Mouse (Mus musculus): Measurements from ENCODE around the gene Gm4353. TPM values are rescaled to one million over a fixed set of nuclear protein-coding genes. Genes with fewer than 3 reads are reported as not detected.

The Gm4353 gene
- polyA plus RNA-seq, 1 experiment from 2014 or later: 0.27 TPM

GRCm38 (mm10) chr7:116040470-116041019, 43.9 kb downstream of the Gm4353 start:
- H3K4me3 ChIP-seq (ENCODE audit: control insufficient read depth in 1 of 2, insufficient read depth in 1 of 2, low read depth in 1 of 2, low read length in 2 of 2): peak overlapping the region in 1 of 2 experiments; percentile 45; a peak in 1 of 4 replicates
- ATAC-seq (ENCODE audit: insufficient number of reproducible peaks, insufficient read depth, low FRiP score, low read depth): no peak
- H3K9me3 ChIP-seq (ENCODE audit: control insufficient read depth, low read length): no peaks in the 10 kb centered on the region
- H3K4me1 ChIP-seq (ENCODE audit: control insufficient read depth in 2 of 2, insufficient read depth in 2 of 2, low read length in 2 of 2): peaks cover 2 to 11% of the 10 kb centered on the region in 2 experiments
- 22% methylated on average over 15 of the region's 15 CpGs for WGBS
- no peak overlapping the region for H3K9ac ChIP-seq (ENCODE audit: low read length)
- peaks cover 15% of the 10 kb centered on the region for H3K27me3 ChIP-seq (ENCODE audit: control insufficient read depth, insufficient read depth, low read length)
- H3K27ac ChIP-seq (replicated peaks in 1 of 2; ENCODE audit: control insufficient read depth in 1 of 2, insufficient read depth in 1 of 2, low read depth in 2 of 2, low read length in 2 of 2): no peak overlapping the region
- H3K4me2 ChIP-seq (ENCODE audit: low read length): peak overlapping the region; percentile 71
- H3K36me3 ChIP-seq (ENCODE audit: control insufficient read depth, insufficient read depth, low read length): no peaks in the 10 kb centered on the region

GRCm38 (mm10) chr7:116039538-116040466, 44.6 kb downstream of the Gm4353 start:
- peak overlapping the region; percentile 51 for H3K9ac ChIP-seq (ENCODE audit: low read length)
- H3K9me3 ChIP-seq (ENCODE audit: control insufficient read depth, low read length): no peaks in the 10 kb centered on the region
- no peaks in the 10 kb centered on the region for H3K36me3 ChIP-seq (ENCODE audit: control insufficient read depth, insufficient read depth, low read length)
- peaks cover 2 to 11% of the 10 kb centered on the region in 2 experiments for H3K4me1 ChIP-seq (ENCODE audit: control insufficient read depth in 2 of 2, insufficient read depth in 2 of 2, low read length in 2 of 2)
- ATAC-seq (ENCODE audit: insufficient number of reproducible peaks, insufficient read depth, low FRiP score, low read depth): peak; percentile 70; the same call in 1 of the 2 replicates
- no peak overlapping the region for H3K27ac ChIP-seq (replicated peaks in 1 of 2; ENCODE audit: control insufficient read depth in 1 of 2, insufficient read depth in 1 of 2, low read depth in 2 of 2, low read length in 2 of 2)
- H3K4me2 ChIP-seq (ENCODE audit: low read length): peak overlapping the region; percentile 71
- peaks cover 15% of the 10 kb centered on the region for H3K27me3 ChIP-seq (ENCODE audit: control insufficient read depth, insufficient read depth, low read length)
- peak overlapping the region; percentile 45 to 59 for H3K4me3 ChIP-seq (ENCODE audit: control insufficient read depth in 1 of 2, insufficient read depth in 1 of 2, low read depth in 1 of 2, low read length in 2 of 2)
- WGBS: under 1% methylated on average over 48 of the region's 48 CpGs

GRCm38 (mm10) chr7:116039196-116039537, 45.3 kb downstream of the Gm4353 start, which contains the start of gene 1110004F10Rik:
Gene 1110004F10Rik (plus strand): TSS chr7:116039397.
- Histone ChIP-seq H3K9me3 (ENCODE audit: control insufficient read depth, low read length) (no peaks in the 10 kb centered on the region), H3K36me3 (ENCODE audit: control insufficient read depth, insufficient read depth, low read length) (no peaks in the 10 kb centered on the region), H3K27me3 (ENCODE audit: control insufficient read depth, insufficient read depth, low read length) (peaks cover 15% of the 10 kb centered on the region), H3K4me1 (ENCODE audit: control insufficient read depth in 2 of 2, insufficient read depth in 2 of 2, low read length in 2 of 2) (peaks cover 2 to 11% of the 10 kb centered on the region in 2 experiments), H3K4me3 (ENCODE audit: control insufficient read depth in 1 of 2, insufficient read depth in 1 of 2, low read depth in 1 of 2, low read length in 2 of 2) (peak within 1 kb of the TSS; percentile 45 to 59), H3K9ac (ENCODE audit: low read length) (peak within 1 kb of the TSS; percentile 51), H3K4me2 (ENCODE audit: low read length) (peak within 1 kb of the TSS; percentile 71), H3K27ac (replicated peaks in 1 of 2; ENCODE audit: control insufficient read depth in 1 of 2, insufficient read depth in 1 of 2, low read depth in 2 of 2, low read length in 2 of 2) (no peak within 1 kb of the TSS)
- WGBS: 0% methylated on average over 11 of the region's 11 CpGs
- no peak for ATAC-seq (ENCODE audit: insufficient number of reproducible peaks, insufficient read depth, low FRiP score, low read depth)

GRCm38 (mm10) chr7:116038511-116038910, 45.9 kb downstream of the Gm4353 start, which contains the start of gene Sox6:
Gene Sox6 (minus strand): TSS chr7:116038796.
- WGBS: 3% methylated on average over 11 of the region's 11 CpGs
- Histone ChIP-seq H3K4me3 (ENCODE audit: control insufficient read depth in 1 of 2, insufficient read depth in 1 of 2, low read depth in 1 of 2, low read length in 2 of 2) (peak within 1 kb of the TSS; percentile 45 to 59), H3K9ac (ENCODE audit: low read length) (peak within 1 kb of the TSS; percentile 51), H3K4me1 (ENCODE audit: control insufficient read depth in 2 of 2, insufficient read depth in 2 of 2, low read length in 2 of 2) (peaks cover 2 to 11% of the 10 kb centered on the region in 2 experiments), H3K36me3 (ENCODE audit: control insufficient read depth, insufficient read depth, low read length) (no peaks in the 10 kb centered on the region), H3K27ac (replicated peaks in 1 of 2; ENCODE audit: control insufficient read depth in 1 of 2, insufficient read depth in 1 of 2, low read depth in 2 of 2, low read length in 2 of 2) (no peak within 1 kb of the TSS), H3K4me2 (ENCODE audit: low read length) (peak within 1 kb of the TSS; percentile 71), H3K9me3 (ENCODE audit: control insufficient read depth, low read length) (no peaks in the 10 kb centered on the region), H3K27me3 (ENCODE audit: control insufficient read depth, insufficient read depth, low read length) (peaks cover 15% of the 10 kb centered on the region)
- ATAC-seq (ENCODE audit: insufficient number of reproducible peaks, insufficient read depth, low FRiP score, low read depth): no peak

- peaks cover 2 to 11% of the 10 kb centered on the region in 2 experiments for H3K4me1 ChIP-seq (ENCODE audit: control insufficient read depth in 2 of 2, insufficient read depth in 2 of 2, low read length in 2 of 2)
- peak overlapping the region; percentile 71 for H3K4me2 ChIP-seq (ENCODE audit: low read length)
- ATAC-seq (ENCODE audit: insufficient number of reproducible peaks, insufficient read depth, low FRiP score, low read depth): no peak
- WGBS: 4% methylated on average over 13 of the region's 13 CpGs
- no peak overlapping the region for H3K27ac ChIP-seq (replicated peaks in 1 of 2; ENCODE audit: control insufficient read depth in 1 of 2, insufficient read depth in 1 of 2, low read depth in 2 of 2, low read length in 2 of 2)
- H3K4me3 ChIP-seq (ENCODE audit: control insufficient read depth in 1 of 2, insufficient read depth in 1 of 2, low read depth in 1 of 2, low read length in 2 of 2): peak overlapping the region; percentile 24 to 45; a peak in 3 of 4 replicates
- peaks cover 15% of the 10 kb centered on the region for H3K27me3 ChIP-seq (ENCODE audit: control insufficient read depth, insufficient read depth, low read length)
- 0 out of 2 replicates have a peak overlapping the region, but pooled peaks have one; percentile 7 for H3K9ac ChIP-seq (ENCODE audit: low read length)
- H3K9me3 ChIP-seq (ENCODE audit: control insufficient read depth, low read length): no peaks in the 10 kb centered on the region
- no peaks in the 10 kb centered on the region for H3K36me3 ChIP-seq (ENCODE audit: control insufficient read depth, insufficient read depth, low read length)
Observed at GRCm38 (mm10) chr7:116038024-116038423, 46.4 kb downstream of the Gm4353 start.

- no peak for ATAC-seq (ENCODE audit: insufficient number of reproducible peaks, insufficient read depth, low FRiP score, low read depth)
- 55% methylated on average over 18 of the region's 18 CpGs for WGBS
- Histone ChIP-seq H3K36me3 (ENCODE audit: control insufficient read depth, insufficient read depth, low read length) (no peaks in the 10 kb centered on the region), H3K27ac (replicated peaks in 1 of 2; ENCODE audit: control insufficient read depth in 1 of 2, insufficient read depth in 1 of 2, low read depth in 2 of 2, low read length in 2 of 2) (no peak overlapping the region), H3K27me3 (ENCODE audit: control insufficient read depth, insufficient read depth, low read length) (peaks cover 15% of the 10 kb centered on the region), H3K4me1 (ENCODE audit: control insufficient read depth in 2 of 2, insufficient read depth in 2 of 2, low read length in 2 of 2) (peaks cover 2 to 11% of the 10 kb centered on the region in 2 experiments), H3K9me3 (ENCODE audit: control insufficient read depth, low read length) (no peaks in the 10 kb centered on the region), H3K4me3 (ENCODE audit: control insufficient read depth in 1 of 2, insufficient read depth in 1 of 2, low read depth in 1 of 2, low read length in 2 of 2) (no peak overlapping the region), H3K9ac (ENCODE audit: low read length) (no peak overlapping the region), H3K4me2 (ENCODE audit: low read length) (peak overlapping the region; percentile 71; the same call in 1 of the 2 replicates)
Observed at GRCm38 (mm10) chr7:116036591-116037555, 47.6 kb downstream of the Gm4353 start.

- Histone ChIP-seq H3K9ac (ENCODE audit: low read length) (no peak overlapping the region), H3K27ac (replicated peaks in 1 of 2; ENCODE audit: control insufficient read depth in 1 of 2, insufficient read depth in 1 of 2, low read depth in 2 of 2, low read length in 2 of 2) (no peak overlapping the region), H3K9me3 (ENCODE audit: control insufficient read depth, low read length) (no peaks in the 10 kb centered on the region), H3K4me2 (ENCODE audit: low read length) (no peak overlapping the region), H3K4me1 (ENCODE audit: control insufficient read depth in 2 of 2, insufficient read depth in 2 of 2, low read length in 2 of 2) (peaks cover 4 to 11% of the 10 kb centered on the region in 2 experiments), H3K36me3 (ENCODE audit: control insufficient read depth, insufficient read depth, low read length) (no peaks in the 10 kb centered on the region), H3K4me3 (ENCODE audit: control insufficient read depth in 1 of 2, insufficient read depth in 1 of 2, low read depth in 1 of 2, low read length in 2 of 2) (no peak overlapping the region), H3K27me3 (ENCODE audit: control insufficient read depth, insufficient read depth, low read length) (peaks cover 15% of the 10 kb centered on the region)
- ATAC-seq (ENCODE audit: insufficient number of reproducible peaks, insufficient read depth, low FRiP score, low read depth): no peak
- 72% methylated on average over 4 of the region's 4 CpGs for WGBS
Observed at GRCm38 (mm10) chr7:116035504-116035903, 48.9 kb downstream of the Gm4353 start.
